Mouse (Mus musculus): ENCODE results near the gene Cyp4a12a.
"Not testable (repeated sequence)": the region's sequence is repeated elsewhere in the genome, so short reads cannot be mapped to it uniquely, and the experiment has no call there.

The Cyp4a12a gene

GRCm38 (mm10) chr4:115298746-115299145, at the start of gene Cyp4a12a:
TSS of gene Cyp4a12a (plus strand) at chr4:115299046.
- not testable (repeated sequence) for DNase-seq (ENCODE audit: low read depth)

- not testable (repeated sequence) for DNase-seq (ENCODE audit: low read depth)
Measured at GRCm38 (mm10) chr4:115264687-115265569, 33.9 kb upstream of the Cyp4a12a start.

DNA sequence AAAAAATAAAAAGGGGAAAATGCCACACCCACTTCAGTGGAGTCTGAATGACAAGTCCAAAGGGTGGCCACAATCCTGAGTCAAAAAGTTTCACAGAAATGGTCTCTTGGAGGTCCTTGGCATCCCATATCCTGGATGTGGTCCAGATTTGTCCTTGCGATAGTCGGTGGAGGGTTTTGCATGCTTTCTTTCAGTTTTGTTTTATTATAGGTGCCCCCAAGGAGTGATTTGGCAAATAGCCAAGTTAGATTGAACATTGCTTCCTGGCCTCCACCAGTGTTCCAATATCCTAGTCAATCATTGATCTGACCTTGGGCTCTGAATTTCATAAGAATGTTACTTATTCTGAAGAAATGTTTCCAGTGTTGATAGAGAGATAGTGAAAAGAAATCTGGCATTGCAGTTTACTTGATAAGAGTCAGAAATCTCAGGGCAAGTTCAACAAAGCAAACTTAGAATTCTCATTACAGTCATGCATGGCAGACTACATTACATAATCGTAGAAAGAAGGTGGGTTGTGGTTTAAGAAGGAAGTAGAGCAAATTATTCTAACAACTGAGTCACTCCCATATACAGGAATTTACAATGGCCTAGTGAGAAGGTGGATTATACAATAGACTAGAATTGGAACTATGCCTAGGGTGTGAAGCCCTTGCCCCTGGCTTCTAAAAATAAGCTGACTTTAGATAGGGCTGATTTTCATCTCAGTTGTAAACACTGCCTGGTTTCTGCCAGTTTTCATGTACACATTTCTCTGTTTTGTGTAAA, 20.4 kb upstream of the Cyp4a12a start:
- DNase-seq (ENCODE audit: low read depth) = not testable (repeated sequence)

DNA sequence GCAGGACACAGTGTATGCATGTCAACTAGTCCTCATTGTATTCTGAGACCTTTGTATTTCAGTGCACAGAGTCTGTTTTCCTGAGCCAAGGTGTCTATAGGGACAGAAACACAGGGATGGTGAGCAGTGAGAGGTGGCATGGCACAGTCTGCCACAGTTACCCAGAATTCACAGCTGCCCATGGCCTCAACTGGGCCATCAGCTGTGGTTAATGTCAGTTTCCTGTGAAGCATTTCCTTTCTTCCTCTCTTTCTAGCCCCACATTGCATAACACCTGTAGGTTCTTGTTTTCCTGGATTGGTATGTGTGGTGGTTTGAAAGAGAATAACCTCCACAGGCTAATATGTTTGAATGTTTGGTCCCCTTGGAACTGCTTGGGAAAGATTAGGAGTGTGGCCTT, 18.5 kb upstream of the Cyp4a12a start:
- no peak for DNase-seq (ENCODE audit: low read depth)

GRCm38 (mm10) chr4:115280779-115281178, 18.1 kb upstream of the Cyp4a12a start:
- DNase-seq (ENCODE audit: low read depth) = not testable (repeated sequence)

GRCm38 (mm10) chr4:115281231-115281767, 17.5 kb upstream of the Cyp4a12a start:
- not testable (repeated sequence) for DNase-seq (ENCODE audit: low read depth)

DNA sequence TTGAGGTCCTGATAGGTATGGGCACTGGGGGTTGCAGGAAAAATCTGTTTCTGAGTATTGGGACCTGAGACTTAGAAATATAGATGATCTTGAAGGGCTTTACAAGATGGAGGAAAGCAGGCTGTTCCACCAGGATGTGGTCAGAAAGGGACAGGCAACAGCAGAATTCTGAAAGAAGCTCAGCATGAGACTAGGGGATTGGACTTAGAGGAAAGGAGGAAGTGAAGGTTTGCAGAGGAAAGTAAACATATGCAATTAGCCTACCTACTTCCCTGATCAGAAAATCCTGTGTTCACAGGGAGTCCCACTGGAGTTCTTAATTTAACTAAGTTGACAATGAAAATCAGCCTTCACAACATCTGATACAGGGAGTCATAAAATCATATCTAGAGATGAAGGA, 26.9 kb downstream of the Cyp4a12a start:
- DNase-seq (ENCODE audit: low read depth) = not testable (repeated sequence)

- not testable (repeated sequence) for DNase-seq (ENCODE audit: low read depth)
Measured at GRCm38 (mm10) chr4:115365624-115366023, 66.8 kb downstream of the Cyp4a12a start.

GRCm38 (mm10) chr4:115368067-115368466, 69.2 kb downstream of the Cyp4a12a start:
- DNase-seq (ENCODE audit: low read depth) = not testable (repeated sequence)

Data from fibroblast of lung, adult 2 months (primary cell).